Mouse (Mus musculus) liver, adult 2 months (tissue): Measurements from ENCODE around the gene Cby1.

ENCODE experiments used
- CTCF ChIP-seq: fragments of 200-500 bp; IDR thresholded peaks from 2 replicates; pipeline ENCODE4 v1.5.1; 2011; ENCODE audit warnings: low read depth, low read length, control low read depth
- POLR2A ChIP-seq: fragments of 200-500 bp; IDR thresholded peaks from 2 replicates; pipeline ENCODE4 v1.6.1; 2011; ENCODE audit warnings: low read length, control low read depth; ENCODE audit not compliant: insufficient read depth; ENCODE audit errors: extremely low read depth

DNA sequence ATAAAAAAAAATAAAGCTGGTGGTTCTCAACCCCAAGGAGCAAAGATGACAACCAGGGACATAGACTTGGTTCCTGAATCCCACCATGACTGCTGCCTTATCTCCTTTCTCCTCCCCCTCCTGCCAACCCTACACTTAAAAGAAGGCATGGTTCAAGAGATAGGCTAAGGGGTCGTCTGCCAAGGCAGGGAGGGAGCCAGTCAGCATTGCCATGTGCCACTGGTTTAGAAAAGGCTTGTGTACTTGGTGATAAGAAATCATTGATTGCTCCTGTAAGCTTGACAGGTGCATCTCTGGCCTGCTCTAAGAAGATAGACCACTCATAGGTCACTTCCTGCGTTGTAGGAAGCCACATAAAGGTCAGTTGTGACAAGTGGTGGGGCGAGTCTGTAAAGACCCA lies 36.5 kb downstream of the Cby1 start:
- TF ChIP-seq POLR2A (no peak), CTCF (no peak)
